Mouse (Mus musculus) left cerebral cortex, postnatal 14 days (tissue): ENCODE measurements at regions not wholly inside any gene's neighbourhood (a gene's known extent, or its start where the extent isn't known, plus 50 kb on each side); places are given as distances from the start of the nearest gene placed in this dataset.

Experiments used
- DNase-seq, 2 experiments: peaks; one replicate each; pipeline ENCODE4 v3.0.0; 2021 to 2022; ENCODE audit warnings: low spot score in 2 of 2, mixed read lengths in 1 of 2
- intact Hi-C: fragments of 180-260 bp; cut with DNase I; formaldehyde crosslinking; loops from one replicate; pipeline ENCODE4 v1.15.1; 2025

GRCm38 (mm10) chr8:53338006-53338405 lies 173.5 kb upstream of the Aga start:
- no peak for DNase-seq
- intact Hi-C loops, result no loop called here

- DNase-seq, result no peak
- intact Hi-C loops, result no loop called here
Observed at GRCm38 (mm10) chr8:53368640-53369039, 142.9 kb upstream of the Aga start.

- intact Hi-C loops, result no loop called here
- no peak for DNase-seq
Observed at GRCm38 (mm10) chr8:53373401-53373800, 138.1 kb upstream of the Aga start.

- intact Hi-C loops, result no loop called here
- DNase-seq, result peak in 1 of 2 experiments; percentile 8
Observed at GRCm38 (mm10) chr8:53412101-53412500, 99.4 kb upstream of the Aga start.

GRCm38 (mm10) chr8:53434184-53434583 lies 77.3 kb upstream of the Aga start:
- intact Hi-C loops, result no loop called here
- no peak for DNase-seq

- intact Hi-C loops, result no loop called here
- no peak for DNase-seq
Observed at GRCm38 (mm10) chr8:53435721-53436120, 75.8 kb upstream of the Aga start.

- intact Hi-C loops, result no loop called here
- no peak for DNase-seq
Observed at GRCm38 (mm10) chr8:53446748-53447355, 64.7 kb upstream of the Aga start.
